Mouse (Mus musculus) embryonic facial prominence, embryonic 15.5 days (tissue): ENCODE measurements around the gene Camta2. TPM values are rescaled to one million over a fixed set of nuclear protein-coding genes. Genes with fewer than 3 reads are reported as not detected.
A peak's percentile ranks its signal among the peaks of the same experiment; 100 is the strongest.

Experiments used
- ATAC-seq: fragments of 200-750 bp; cut with Nextera tagmentation; 2 replicates; pipeline ENCODE4 v1.8.0; 2017; ENCODE audit warnings: low read depth, moderate TSS enrichment; ENCODE audit not compliant: insufficient number of reproducible peaks, low FRiP score, low TSS enrichment
- H3K27ac ChIP-seq: fragments of 300-500 bp; sonication (generic); replicated peaks from 2 replicates; pipeline ENCODE4 v1.5.1; 2015; ENCODE audit warnings: mild to moderate bottlenecking, inconsistent platforms
- H3K27me3 ChIP-seq: fragments of 300-500 bp; sonication (generic); 2 replicates; pipeline ENCODE4 v1.6.1; 2015; ENCODE audit warnings: inconsistent platforms
- H3K36me3 ChIP-seq: fragments of 300-500 bp; sonication (generic); 2 replicates; pipeline ENCODE4 v1.6.1; 2015; ENCODE audit warnings: mild to moderate bottlenecking, inconsistent platforms
- H3K4me1 ChIP-seq: fragments of 300-500 bp; sonication (generic); 2 replicates; pipeline ENCODE4 v1.6.1; 2015; ENCODE audit warnings: inconsistent platforms
- H3K4me2 ChIP-seq: fragments of 300-500 bp; sonication (generic); replicated peaks from 2 replicates; pipeline ENCODE4 v1.6.1; 2015; ENCODE audit warnings: mild to moderate bottlenecking, inconsistent platforms
- H3K4me3 ChIP-seq: fragments of 300-500 bp; sonication (generic); replicated peaks from 2 replicates; pipeline ENCODE4 v1.5.1; 2015; ENCODE audit warnings: mild to moderate bottlenecking, inconsistent platforms
- H3K9ac ChIP-seq: fragments of 300-500 bp; sonication (generic); 2 replicates; pipeline ENCODE4 v1.6.1; 2015; ENCODE audit warnings: inconsistent platforms
- H3K9me3 ChIP-seq: fragments of 300-500 bp; sonication (generic); replicated peaks from 2 replicates; pipeline ENCODE4 v1.6.1; 2016; ENCODE audit warnings: inconsistent platforms
- WGBS: fragments of 180-500 bp; shearing (Covaris S2); methylation state at CpG from one replicate; pipeline ENCODE4 v1.1.7; 2015; 5-methylcytosine and 5-hydroxymethylcytosine counted together
- polyA plus RNA-seq: library from polyadenylated mRNA; unstranded; fragments of >200 nt; fragmentation: Nextera tagmentation; extraction: Ambion mirVana; gene quantifications from 2 replicates; pipeline ENCODE4 v1.2.1, GENCODE M21; 2015

The Camta2 gene
- polyA plus RNA-seq, 1 experiment from 2014 or later, result 17.5 TPM

DNA sequence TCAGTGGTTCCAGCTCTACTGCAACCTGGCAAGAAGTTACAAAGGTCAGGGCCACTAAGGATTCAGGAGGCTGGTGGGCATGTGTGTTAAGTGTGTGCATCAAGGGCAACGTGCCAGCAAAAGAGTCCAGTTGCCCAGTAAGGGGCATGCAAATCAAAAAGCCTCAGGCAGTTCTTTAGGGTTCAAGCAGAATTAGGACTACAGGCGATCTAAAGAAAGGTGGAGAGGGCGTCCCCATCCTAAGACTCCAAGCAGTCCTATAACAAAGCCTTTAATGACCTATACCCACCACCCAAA is 41.7 kb downstream of the Camta2 start:
- Histone ChIP-seq H3K9me3 (no peaks in the 10 kb centered on the region), H3K9ac (peak overlapping the region; percentile 93), H3K4me2 (peak overlapping the region; percentile 74), H3K4me3 (peak overlapping the region; percentile 74), H3K27ac (peak overlapping the region; percentile 99), H3K4me1 (peaks cover 46% of the 10 kb centered on the region), H3K36me3 (peaks cover 52% of the 10 kb centered on the region), H3K27me3 (no peaks in the 10 kb centered on the region)
- WGBS, result 19% methylated on average over 3 of the region's 3 CpGs
- ATAC-seq, result no peak

DNA sequence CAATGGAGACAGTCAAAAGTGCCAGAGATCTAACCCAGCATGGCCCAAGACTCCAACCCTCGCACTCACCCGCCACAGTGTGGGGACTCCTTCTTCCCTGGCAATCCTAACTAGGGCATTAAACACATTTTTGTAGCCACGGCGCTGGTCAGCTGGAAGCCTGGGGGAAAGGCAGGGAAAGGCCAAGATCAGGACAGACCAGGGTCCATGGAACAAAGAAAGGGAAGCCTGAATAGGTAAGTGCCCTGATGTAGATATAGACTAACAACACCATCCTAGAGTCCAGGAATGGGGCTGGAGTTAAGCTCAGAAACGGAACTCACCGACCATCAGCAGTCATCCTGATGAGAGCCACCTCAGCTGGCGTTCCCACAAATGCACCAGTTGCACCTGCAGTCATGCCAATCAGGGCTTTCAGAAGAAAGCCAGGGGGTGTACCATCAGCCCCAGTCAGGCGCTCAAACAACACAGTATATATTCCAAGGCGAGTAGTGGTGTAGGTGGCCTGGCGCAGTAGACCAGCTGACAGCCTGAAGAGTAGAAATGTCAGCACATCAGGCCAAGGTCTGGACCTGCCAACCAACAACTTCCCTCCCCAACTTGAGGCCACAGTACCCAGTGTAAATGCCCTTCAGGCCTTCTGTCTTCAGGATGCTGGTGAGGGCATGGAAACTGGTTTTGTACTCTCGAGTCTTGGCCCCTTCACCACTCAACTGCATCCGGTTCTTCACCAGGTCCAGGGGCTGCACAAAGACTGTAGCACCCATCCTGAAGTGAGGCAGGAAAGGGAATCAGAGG is 42.2 kb downstream of the Camta2 start:
- H3K27ac ChIP-seq, result peak overlapping the region; percentile 99
- no peaks in the 10 kb centered on the region for H3K9me3 ChIP-seq
- H3K27me3 ChIP-seq, result no peaks in the 10 kb centered on the region
- H3K36me3 ChIP-seq, result peaks cover 47% of the 10 kb centered on the region
- H3K4me1 ChIP-seq, result peaks cover 40% of the 10 kb centered on the region
- H3K4me2 ChIP-seq, result peak overlapping the region; percentile 74
- 89% methylated on average over 12 of the region's 12 CpGs for WGBS
- H3K4me3 ChIP-seq, result peak overlapping the region; percentile 74
- no peak for ATAC-seq
- peak overlapping the region; percentile 93 for H3K9ac ChIP-seq

DNA sequence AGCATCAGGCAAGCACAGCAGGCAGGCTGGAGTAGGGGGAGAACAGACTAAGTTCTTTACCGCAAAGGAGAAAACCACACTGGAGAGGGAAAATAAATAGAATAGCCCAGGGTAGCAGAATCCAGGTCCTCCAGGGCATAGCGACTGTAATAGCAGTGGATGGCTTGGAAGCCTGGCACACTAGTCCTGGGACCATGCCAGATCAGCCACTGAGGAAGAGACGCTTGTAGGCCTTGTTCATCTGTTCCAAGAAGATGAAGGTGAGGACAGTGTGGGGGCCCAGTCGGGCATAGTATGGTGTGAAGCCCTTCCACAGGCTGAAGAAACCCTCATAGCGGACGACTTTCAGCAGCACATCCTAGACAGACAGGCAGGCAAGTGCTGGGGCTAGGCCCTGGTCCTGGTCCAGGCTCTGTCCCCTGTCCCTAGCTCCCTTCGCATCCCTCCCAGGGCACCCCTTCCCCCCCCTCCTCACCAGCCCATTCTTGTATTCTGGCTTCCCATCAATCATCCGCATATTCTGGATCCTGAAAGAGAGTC is 43.3 kb downstream of the Camta2 start:
- 93% methylated on average over 8 of the region's 8 CpGs for WGBS
- no peaks in the 10 kb centered on the region for H3K27me3 ChIP-seq

DNA sequence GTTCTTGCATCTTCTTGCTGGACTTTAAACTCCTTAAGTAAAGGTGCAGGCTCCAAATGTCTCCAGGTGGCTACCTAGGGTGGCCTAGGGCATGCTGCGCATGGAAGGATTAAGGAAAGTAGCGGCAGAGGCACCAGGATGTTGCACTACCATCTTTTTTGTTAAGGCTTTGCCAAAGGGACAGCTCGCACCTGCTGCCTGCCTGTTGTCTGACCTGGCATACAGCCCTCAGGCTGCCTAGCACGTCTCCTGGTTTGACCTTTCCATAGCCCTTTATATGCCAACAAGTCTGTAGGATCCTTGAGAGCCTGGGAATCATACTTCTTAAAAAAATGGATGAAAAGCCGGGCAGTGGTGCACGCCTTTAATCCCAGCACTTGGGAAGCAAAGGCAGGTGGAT is 44.9 kb downstream of the Camta2 start:
- ATAC-seq, result no peak
- H3K9ac ChIP-seq, result no peak overlapping the region
- H3K4me2 ChIP-seq, result no peak overlapping the region
- WGBS, result 90% methylated on average over 6 of the region's 6 CpGs
- H3K4me1 ChIP-seq, result peaks cover 18% of the 10 kb centered on the region
- no peaks in the 10 kb centered on the region for H3K9me3 ChIP-seq
- peaks cover 28% of the 10 kb centered on the region for H3K36me3 ChIP-seq
- no peaks in the 10 kb centered on the region for H3K27me3 ChIP-seq
- no peak overlapping the region for H3K27ac ChIP-seq
- no peak overlapping the region for H3K4me3 ChIP-seq

More for the DNA sequence above, 43.3 kb downstream of the Camta2 start:
- H3K4me2 ChIP-seq, result no peak overlapping the region
- H3K27ac ChIP-seq, result no peak overlapping the region; the same call in 1 of the 2 replicates
- H3K9me3 ChIP-seq, result no peaks in the 10 kb centered on the region
- no peak for ATAC-seq
- peaks cover 36% of the 10 kb centered on the region for H3K36me3 ChIP-seq
- H3K9ac ChIP-seq, result no peak overlapping the region
- peaks cover 34% of the 10 kb centered on the region for H3K4me1 ChIP-seq
- H3K4me3 ChIP-seq, result no peak overlapping the region

DNA sequence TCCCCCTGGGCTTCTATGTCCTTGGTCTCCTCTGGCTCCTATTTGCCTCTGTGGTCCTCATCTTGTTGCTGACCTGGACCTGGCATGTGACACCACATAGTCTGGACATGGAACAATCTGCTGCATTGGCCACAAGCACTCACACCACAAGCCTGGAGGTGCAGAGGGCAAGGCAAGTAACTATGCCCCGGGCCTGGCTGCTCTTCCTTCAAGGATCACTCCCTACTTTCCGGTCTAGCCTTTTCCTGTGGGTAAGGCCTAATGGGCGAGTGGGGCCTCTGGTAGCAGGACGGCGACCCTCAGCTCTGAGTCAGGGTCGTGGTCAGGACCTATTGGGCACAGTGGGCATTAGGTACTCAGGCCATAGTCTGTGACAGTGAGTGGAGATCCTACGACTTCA is 46.7 kb downstream of the Camta2 start:
- Histone ChIP-seq H3K9ac (no peak overlapping the region), H3K4me2 (no peak overlapping the region), H3K27me3 (no peaks in the 10 kb centered on the region), H3K4me1 (peaks cover 13% of the 10 kb centered on the region), H3K36me3 (peaks cover 28% of the 10 kb centered on the region), H3K9me3 (no peaks in the 10 kb centered on the region), H3K27ac (no peak overlapping the region), H3K4me3 (no peak overlapping the region)
- WGBS, result 83% methylated on average over 7 of the region's 7 CpGs
- ATAC-seq, result no peak

DNA sequence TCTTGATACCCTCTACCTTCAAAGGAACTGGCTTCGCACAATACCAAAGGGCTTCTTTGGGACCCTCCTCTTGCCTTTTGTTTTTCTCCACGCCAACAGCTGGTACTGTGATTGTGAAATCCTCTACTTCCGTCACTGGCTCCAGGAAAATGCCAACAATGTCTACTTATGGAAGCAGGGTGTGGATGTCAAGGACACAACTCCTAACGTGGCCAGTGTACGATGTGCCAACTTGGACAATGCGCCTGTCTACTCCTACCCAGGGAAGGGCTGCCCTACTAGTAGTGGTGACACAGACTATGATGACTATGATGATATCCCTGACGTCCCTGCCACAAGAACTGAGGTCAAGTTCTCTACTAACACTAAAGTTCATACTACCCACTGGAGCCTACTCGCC is 47.9 kb downstream of the Camta2 start:
- no peak overlapping the region for H3K27ac ChIP-seq
- peaks cover 20% of the 10 kb centered on the region for H3K36me3 ChIP-seq
- 83% methylated on average over 8 of the region's 8 CpGs for WGBS
- no peaks in the 10 kb centered on the region for H3K9me3 ChIP-seq
- no peak for ATAC-seq
- H3K4me2 ChIP-seq, result no peak overlapping the region
- no peak overlapping the region for H3K9ac ChIP-seq
- peaks cover under 1% of the 10 kb centered on the region; the same call in 1 of the 2 replicates for H3K4me1 ChIP-seq
- no peaks in the 10 kb centered on the region for H3K27me3 ChIP-seq
- no peak overlapping the region for H3K4me3 ChIP-seq

DNA sequence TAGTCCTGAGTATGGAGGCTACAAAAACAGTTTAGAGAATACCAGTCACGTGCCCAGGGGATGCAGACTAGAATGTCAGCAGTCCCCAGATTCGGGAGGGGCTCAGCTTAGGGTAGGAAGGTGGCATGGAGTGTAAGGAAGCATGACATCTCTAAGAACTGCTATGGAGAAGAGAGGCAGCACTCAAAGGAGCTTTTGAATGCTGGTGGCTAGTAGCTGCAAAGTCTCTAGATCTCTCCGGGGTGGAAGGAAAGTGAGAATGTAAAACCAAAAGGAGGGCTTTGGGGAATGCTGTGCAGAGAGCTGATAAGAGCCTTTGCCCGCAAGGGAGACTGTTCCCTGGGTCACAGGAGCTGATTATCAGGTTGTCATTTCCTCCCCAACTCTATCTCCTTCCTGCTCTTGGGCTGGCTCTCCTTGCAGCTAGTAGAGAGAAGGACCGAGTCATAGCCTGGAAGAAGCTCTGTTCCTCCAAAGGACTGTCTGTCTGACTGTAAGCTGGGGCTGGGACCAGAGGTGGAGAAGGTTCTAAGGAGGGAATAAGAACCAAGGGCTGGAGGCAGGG is 49.1 kb downstream of the Camta2 start, which contains the start of gene Gp1ba:
Gene Gp1ba (plus strand): TSS at position 409 of the 565 bp plus-strand sequence.
- Histone ChIP-seq H3K27ac (no peak within 1 kb of the TSS), H3K36me3 (peaks cover 9% of the 10 kb centered on the region; the same call in 1 of the 2 replicates), H3K27me3 (no peaks in the 10 kb centered on the region), H3K4me2 (no peak within 1 kb of the TSS), H3K4me1 (no peaks in the 10 kb centered on the region), H3K4me3 (no peak within 1 kb of the TSS), H3K9me3 (no peaks in the 10 kb centered on the region), H3K9ac (no peak within 1 kb of the TSS)
- whole genome bisulfite sequencing, result 58% methylated on average over 5 of the region's 5 CpGs
- ATAC-seq, result no peak

DNA sequence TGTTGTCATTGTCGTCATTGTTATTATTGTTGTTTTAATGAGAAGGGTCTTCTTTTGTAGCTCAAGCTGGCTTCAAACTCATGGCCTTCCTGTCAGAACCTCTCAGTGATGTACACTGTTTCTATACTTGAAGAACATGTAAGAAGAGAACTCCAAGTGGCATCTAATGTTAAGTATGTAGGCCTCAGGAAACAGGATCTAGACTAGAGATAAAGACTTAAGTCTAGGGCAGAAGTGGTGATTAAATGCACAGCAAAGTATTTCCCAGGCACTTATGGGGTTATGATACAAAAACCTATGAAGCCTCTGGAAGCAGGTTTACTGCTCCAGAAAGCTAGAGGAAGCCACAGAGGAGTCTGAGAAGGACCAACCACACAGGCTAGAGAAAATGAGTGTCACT is 49.6 kb downstream of the Camta2 start:
- Histone ChIP-seq H3K36me3 (0 out of 2 replicates have a peak, but pooled peaks cover 4% of the 10 kb centered on the region), H3K9me3 (no peaks in the 10 kb centered on the region), H3K27ac (no peak overlapping the region), H3K4me1 (no peaks in the 10 kb centered on the region), H3K4me2 (no peak overlapping the region), H3K4me3 (no peak overlapping the region), H3K27me3 (no peaks in the 10 kb centered on the region), H3K9ac (no peak overlapping the region)
- ATAC-seq, result no peak
- WGBS, result 84% methylated on average over 1 of the region's 1 CpGs

DNA sequence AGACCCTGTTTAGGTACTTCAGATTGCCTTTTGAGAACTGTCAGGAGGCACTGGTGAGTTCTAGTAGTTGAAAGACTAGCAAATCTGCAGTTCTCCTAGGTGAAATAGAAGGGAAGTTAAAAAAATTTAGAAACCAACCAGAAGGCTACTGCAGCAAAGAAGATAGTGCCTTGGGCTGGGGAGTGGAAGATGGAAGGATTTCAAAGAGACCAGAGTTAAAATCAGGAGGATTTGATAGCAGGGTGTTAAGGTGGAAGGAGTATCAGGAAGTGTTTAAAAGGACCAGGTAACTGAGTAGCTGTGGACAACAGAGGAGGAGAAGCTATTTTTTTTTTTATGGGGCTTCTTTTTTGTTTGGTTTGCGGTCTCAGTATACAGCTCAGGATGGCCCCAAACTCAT is 50.1 kb downstream of the Camta2 start:
- H3K36me3 ChIP-seq, result no peaks in the 10 kb centered on the region
- no peak overlapping the region for H3K27ac ChIP-seq
- H3K9me3 ChIP-seq, result no peaks in the 10 kb centered on the region
- H3K4me3 ChIP-seq, result no peak overlapping the region
- no peak overlapping the region for H3K4me2 ChIP-seq
- H3K27me3 ChIP-seq, result no peaks in the 10 kb centered on the region
- ATAC-seq, result no peak
- H3K4me1 ChIP-seq, result no peaks in the 10 kb centered on the region
- WGBS, result 84% methylated on average over 1 of the region's 1 CpGs
- H3K9ac ChIP-seq, result no peak overlapping the region

DNA sequence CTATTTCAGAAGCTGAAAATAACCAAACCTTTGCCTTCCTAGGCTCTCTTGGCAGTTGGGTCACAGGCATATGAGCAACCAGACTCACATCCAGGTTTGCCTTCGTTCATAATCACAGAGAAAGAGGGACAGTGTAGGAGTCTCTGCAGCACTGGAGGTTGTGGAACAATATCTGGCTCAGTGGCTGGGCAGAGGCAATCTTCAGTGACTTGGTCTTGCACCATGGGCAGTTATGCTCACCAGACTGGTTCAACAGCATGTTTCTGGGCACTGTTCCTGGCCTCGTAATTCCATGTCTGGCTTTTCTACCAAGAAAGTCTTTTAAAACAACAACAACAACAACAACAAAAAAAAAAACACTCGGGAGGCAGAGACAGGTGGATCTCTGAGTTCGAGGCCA is 52.3 kb downstream of the Camta2 start:
- H3K4me3 ChIP-seq, result no peak overlapping the region
- H3K27me3 ChIP-seq, result no peaks in the 10 kb centered on the region
- no peak overlapping the region for H3K9ac ChIP-seq
- no peaks in the 10 kb centered on the region for H3K36me3 ChIP-seq
- 69% methylated on average over 4 of the region's 4 CpGs for WGBS
- H3K27ac ChIP-seq, result no peak overlapping the region
- no peak overlapping the region for H3K4me2 ChIP-seq
- ATAC-seq, result no peak
- no peaks in the 10 kb centered on the region for H3K9me3 ChIP-seq
- no peaks in the 10 kb centered on the region for H3K4me1 ChIP-seq

DNA sequence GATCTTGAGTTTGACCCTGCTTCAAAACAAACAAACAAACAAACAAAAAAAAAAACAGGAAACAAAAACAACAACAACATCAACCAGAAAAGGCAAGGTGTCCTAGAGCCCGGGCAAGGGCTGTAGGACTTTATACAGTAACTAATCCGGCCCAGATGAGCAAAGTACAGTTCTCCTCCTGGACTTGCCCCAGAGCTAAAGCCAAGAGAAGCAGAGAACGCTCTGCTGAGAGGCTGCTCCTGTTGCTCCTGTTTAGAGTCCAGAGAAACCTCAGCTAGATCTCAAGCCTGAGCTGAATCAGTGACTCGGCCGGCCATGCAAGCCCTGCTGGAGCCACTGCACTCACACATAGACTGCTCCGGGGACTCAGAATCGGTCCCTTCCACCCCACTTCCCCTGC is 57.8 kb downstream of the Camta2 start:
- Histone ChIP-seq H3K36me3 (no peaks in the 10 kb centered on the region), H3K9ac (no peak overlapping the region), H3K27me3 (no peaks in the 10 kb centered on the region), H3K4me1 (no peaks in the 10 kb centered on the region), H3K4me3 (no peak overlapping the region), H3K27ac (no peak overlapping the region), H3K4me2 (no peak overlapping the region), H3K9me3 (no peaks in the 10 kb centered on the region)
- 70% methylated on average over 7 of the region's 7 CpGs for WGBS
- no peak for ATAC-seq
